Mouse (Mus musculus) cerebellum, adult 9-10 months (tissue): ENCODE measurements around the gene Tbx3.

Experiments used
- DNase-seq: peaks from one replicate; pipeline ENCODE4 v3.0.0; 2022

The Tbx3 gene

DNA sequence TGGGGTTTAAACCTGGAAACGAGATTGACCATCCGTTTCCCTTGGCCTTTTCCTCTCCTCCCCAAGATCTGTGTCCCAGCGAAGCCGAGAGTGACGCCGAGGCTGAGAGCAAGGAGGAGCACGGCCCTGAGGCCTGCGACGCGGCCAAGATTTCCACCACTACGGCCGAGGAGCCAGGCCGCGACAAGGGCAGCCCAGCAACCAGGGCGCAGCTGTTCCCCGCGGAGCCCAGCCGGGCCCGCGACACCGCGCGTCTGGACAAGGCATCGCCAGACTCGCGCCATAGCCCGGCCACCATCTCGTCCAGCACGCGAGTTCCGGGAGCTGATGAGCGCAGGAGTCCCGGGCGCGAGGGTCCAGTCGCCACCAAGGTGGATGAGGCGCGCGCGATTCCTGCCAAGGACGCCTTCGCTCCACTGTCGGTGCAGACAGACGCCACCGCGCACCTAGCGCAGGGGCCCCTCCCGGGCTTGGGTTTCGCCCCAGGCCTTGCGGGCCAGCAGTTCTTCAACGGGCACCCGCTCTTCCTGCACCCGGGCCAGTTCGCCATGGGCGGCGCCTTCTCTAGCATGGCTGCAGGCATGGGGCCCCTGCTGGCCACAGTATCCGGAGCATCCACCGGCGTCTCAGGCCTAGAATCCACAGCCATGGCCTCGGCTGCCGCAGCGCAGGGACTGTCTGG lies 10.0 kb downstream of the Tbx3 start:
- DNase-seq: no peak

DNA sequence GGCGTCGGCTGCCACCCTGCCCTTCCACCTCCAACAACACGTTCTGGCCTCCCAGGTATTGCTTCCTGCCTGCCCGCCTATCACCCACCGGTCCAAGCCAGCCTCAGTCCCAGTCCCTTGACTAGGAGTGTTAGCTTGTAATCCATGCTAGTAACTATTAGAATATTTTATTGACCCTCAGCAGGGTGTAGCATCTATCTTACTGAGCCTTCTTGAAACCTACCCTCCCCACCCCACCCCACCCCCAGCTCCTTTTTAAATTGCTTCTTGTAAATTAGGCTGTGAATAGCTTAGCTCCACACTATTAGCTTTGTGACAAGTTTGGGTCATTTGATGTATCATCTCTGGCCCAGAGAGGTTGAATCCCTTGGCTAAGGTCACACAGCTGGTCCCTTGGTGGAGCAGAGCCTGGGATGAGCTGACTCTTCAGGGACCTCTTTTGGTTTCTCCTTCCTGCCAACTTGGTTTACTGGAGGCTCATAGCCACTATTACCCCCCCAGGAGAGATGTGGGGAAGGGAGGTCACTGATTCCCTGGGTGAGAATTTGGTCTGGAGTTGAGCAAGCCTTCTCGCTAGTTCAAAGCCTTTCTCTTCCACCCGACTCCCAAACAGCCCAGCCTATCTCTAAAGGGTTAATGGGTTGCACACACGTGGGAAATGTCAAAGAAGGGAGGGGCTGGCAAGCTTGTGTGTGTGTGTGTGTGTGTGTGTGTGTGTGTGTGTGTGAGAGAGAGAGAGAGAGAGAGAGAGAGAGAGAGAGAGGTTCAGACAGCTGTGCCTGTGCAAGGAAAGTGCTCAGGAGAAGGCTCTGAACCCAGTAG lies 10.8 kb downstream of the Tbx3 start:
- no peak for DNase-seq

DNA sequence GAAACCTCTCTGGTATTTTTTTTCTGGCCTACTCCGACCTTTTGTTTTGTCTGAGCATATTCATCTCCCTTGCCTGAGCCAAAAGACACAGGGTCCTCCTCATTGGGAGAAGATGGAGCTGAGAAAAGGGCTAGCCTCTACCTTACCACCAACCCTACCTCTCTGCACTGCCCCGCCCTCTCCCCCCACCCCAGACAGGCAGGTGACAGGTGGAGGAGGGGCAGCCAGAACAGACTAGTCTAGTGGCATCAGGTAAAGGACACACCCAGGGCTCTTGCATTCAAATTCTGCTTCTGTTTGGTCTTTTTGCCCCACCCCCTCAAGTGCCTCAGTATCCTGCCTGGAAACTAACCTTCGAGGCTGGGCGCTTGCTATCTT lies 11.4 kb downstream of the Tbx3 start:
- DNase-seq: no peak

DNA sequence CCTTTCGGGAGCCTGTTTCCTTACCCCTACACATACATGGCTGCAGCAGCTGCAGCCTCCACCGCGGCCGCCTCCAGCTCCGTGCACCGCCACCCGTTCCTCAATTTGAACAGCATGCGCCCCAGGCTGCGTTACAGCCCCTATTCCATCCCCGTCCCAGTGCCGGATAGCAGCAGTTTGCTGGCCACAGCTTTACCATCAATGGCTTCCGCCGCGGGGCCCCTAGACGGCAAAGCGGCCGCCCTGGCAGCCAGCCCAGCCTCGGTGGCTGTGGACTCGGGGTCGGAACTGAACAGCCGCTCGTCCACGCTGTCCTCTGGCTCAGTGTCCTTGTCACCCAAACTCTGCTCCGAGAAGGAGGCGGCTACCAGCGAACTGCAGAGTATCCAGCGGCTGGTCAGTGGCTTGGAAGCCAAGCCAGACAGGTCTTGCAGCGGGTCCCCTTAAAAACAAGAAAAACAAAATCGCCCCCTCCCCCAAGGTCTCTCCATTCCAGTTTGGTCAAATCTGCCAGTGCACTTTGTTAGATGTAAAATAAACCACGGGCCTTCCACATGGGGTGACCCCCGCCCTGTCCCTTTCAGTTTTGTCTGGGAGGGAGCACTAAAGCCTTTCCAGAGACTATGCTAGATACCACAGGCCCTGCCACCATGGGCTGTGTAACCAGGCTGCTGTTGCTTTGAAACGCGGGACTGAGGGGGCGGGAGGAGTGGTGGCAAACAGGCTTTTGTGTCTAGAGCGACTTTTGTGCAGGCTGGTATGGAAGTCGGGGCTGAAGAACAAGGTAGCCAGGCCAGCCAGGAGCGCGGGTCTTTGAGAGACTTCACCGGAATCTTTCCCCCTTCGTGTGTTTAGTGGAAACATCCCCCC lies 12.4 kb downstream of the Tbx3 start:
- DNase-seq: no peak

DNA sequence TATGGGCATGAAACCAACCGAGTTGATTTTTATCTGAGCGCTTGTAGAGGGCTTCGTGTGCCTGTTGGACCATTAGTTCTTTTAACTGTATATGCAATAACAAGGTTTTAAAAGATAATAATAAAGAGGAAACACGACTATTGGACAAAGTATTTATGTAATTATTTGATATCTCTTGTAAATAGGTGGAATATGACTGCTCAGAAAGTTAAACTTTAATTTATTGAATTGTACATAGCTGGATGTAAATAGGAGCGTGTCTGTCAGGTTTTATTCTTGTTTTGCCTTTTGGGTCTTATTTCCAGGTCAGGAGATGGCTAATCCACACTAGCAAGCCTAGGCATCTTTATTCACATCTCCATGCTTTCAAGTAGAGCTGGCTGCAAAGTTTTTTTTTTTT lies 13.4 kb downstream of the Tbx3 start:
- no peak for DNase-seq

DNA sequence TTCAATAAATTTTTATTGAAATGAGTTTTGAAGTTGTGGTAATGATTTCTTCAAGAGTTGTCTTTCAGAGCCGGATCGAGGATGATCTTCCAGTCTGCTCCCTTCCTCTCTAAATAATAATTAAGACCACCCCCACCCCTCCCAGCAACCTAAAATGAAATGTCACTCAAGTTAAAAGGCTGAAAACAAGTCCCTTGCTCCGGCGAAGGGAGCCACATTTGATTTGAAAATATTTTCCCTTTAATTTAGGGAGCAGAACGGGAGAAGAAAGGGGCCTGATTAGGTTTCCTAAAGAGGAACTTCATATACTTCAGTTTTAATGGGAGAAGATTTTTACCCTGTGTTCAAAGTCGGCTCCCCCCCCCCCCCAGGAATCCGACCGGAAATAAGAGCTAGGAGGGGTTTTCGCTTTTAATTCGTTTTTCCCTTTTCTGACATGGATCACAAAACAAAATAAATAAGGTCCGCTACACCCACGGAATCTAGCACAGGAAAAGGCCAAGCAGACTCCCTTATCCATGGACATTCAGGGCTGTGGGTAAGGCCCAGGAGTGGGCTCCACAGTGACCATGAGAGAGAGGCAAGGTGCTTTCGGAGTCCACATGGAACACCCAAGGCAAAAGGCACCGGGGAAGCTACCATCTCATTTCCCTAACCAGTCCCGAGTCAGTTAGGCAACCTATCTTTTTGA lies 14.4 kb downstream of the Tbx3 start:
- no peak for DNase-seq

DNA sequence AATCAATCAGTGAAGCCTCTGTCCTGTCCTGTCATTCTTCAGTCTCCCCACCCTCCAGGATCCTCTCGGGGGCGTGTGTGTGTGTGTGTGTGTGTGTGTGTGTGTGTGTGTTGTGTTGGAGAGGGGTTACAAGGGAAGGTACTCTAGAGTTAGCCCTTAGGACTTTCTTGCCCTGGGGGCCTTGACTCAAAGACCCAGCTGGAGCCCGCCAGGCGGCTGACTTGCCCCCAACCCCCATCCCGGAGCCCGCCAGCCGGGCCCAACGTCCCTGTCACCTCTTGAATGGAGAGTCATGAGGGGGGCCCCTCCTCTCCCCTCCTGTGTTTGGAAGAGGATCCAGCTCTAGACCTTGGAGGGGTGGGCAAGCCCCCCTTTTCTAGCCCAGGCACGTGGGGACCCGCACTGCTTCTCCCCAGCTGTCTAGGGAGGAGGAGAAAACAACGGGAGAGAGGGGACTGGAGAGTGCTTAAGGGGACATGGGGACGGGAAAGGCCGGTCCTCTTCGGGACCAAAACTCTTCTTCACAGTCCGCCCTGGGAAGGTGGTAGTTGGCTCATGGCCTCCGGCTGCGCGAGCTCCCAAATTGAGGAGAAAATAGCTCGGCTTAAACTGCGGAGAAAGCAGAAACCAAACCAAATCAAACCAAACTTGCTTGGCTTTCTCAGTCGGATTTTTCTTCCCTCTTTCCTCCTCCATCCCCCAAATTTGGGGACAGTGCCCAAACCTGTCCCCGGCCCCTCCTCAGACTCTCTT lies 15.2 kb downstream of the Tbx3 start:
- no peak for DNase-seq

DNA sequence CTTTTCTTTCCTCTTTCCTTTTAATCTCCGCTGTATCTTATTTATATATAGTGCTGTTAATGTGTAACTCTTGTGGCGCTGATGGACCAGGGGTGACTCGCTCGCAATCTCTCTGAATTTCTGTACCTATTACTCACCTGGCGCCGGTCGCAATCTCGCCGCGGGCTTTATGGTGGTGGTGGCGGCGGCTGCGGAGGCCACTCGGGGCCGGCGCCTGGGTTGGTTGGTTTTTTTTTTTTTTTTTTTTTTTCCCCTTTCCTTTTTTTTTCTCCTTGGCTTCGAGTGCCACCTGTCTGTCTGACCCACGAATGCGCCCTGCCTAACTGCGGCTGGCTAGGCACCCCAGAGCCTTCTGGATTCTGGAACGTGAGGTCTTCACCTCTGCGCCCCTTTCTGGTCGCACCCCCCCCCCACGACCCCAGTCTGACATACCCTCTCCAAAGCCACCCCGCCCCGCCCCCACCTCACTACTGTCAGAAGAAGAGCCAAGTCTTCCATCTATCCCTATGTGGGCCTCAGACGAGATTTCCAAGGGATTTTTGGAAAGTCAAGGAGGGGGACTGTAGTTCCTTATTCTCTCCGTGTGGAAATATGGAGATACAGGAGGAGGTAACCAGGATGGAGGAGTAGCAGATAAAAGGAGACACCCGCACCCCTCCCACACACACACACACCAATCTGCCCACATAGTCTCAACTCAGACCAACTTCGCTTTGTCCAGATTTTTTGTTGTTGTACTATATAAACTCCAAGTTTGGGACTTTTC lies 15.9 kb downstream of the Tbx3 start:
- DNase-seq: no peak

DNA sequence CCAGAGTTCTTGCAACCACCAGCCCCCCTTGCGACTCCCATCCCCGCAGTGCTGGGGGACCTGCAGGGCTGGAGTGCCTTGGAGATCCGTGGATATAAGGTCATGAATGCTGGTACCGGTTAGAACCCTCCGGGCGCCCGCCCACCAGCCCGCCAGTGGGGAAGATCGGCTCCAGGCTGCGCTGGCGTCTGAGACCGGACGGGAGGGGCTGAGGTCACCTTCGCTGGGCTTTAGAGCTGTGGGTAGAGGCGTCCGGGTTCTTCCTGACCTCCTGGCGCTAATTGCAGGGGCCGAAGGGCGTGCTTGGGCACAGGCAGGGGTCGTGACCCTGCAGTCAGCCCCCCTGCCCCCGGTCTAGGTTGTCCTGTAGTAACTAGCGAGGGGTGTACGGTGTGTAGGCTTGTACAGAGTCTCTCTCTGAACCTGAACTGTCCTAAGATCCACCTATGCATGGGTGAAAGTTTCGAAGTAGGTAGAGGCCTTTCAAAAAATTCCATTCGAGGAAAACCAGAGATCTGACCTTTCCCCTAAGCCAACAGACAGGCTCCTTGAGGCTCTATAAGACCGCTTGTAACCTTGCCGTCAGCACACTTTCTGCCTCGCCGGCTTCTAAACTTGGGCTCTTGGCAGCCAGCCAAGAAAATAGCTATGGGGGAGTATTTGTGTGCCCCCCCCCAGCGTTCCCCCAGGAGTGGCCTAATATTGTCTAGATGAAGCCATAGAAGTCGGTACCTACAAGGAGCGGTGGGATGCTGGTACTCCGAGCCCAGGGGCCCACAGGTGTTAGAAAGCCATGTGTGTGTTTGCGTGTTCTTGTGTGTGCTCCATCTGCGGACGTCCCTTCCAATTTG lies 16.8 kb downstream of the Tbx3 start:
- DNase-seq: no peak

DNA sequence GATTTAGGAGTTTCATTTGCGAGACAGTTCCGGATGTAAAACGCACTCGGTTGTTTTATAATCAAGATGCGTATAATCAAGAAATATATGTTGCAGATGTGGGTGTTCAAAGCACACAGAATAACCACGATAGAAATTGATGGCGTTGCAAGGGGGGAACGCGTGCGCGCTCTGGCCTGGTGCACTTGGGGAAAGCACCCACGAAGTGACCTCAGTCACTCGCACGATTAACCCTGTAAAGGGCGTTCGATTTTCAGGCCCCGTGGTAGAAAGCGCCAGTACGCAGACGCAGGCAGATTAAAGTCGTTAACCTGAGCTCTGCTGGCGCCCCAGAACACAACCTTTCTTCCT lies 17.4 kb downstream of the Tbx3 start:
- no peak for DNase-seq

DNA sequence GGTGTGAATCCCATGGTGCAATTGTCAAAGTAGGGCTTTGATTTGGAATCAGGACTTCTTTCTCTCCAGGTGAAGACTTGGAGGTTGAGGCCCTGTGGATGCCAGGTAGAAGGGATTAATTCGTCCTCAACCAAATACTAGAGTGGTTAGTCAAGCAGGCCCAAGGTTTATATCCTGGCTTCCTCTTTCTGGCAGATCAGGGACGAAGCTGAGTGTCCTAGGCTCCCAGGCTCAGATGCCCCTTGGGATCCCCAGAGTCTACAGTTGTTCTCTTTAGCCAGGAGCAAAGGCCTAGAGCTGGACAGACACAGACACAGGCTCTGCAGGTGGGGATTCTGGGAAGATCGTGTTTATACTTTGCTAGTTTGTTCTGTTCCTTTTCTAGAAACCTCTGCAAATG lies 17.8 kb downstream of the Tbx3 start:
- DNase-seq: no peak

DNA sequence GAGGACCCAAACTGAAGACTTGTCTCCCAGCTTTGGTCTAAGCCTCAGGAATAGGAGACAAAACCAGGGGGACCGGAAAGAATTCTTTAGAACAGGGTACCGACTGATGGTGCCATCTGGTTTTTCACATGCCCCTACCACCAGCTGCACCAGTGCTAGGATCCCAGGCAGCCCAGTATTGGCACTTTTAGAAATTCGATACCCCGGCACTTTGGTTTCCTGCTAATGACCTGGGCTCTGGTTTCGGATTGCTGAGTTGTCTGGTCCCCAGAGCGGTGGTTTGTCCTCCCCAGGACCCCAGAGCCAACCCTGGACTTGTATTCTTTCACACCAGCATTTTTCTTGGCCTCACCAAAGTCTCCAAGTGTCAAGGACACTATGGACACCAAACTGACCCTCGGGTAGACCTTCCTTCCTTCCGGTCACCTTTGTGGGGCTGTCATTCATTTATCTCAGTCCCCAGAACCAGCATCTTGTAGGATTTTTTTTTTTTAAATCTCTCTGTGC lies 18.5 kb downstream of the Tbx3 start:
- DNase-seq: no peak

DNA sequence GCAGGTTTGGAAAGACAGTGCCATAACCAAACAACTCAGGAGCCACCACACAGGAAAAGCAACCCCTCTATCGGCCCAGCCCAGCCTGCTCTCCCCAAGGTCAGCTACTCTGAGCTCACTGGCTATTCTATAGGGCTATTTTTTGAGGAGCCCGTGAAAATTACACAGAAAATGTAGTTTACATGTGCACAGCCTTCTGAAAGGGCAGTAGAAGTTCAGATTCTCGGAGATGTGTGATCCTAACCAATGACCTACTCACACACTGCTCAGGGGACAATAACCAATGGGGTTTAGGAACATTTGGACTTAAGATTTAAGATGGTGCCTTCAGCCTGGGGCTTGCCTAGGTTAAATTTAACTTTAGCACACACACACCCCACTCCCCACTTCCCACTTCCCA lies 19.0 kb downstream of the Tbx3 start:
- DNase-seq: no peak

DNA sequence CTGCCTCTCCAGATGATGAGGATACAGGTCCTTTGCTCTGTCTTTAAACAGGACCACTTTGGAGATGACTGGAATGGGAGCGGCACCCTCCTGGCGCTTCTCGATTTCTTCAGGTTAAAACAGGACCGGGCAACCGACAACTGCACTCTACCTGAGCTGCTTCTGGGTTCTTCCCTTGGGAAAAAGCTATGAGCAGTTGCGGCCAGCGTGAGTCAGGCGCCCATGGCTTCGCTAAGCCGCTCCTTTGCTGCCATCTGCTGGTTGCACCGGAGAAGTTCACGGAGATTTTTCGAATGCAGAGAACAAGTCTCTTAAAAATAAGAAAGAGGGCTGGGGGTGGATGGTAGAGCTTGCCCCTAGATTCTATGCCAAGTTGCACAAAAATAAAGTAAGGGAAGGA lies 20.6 kb downstream of the Tbx3 start:
- peak; percentile 59 for DNase-seq

DNA sequence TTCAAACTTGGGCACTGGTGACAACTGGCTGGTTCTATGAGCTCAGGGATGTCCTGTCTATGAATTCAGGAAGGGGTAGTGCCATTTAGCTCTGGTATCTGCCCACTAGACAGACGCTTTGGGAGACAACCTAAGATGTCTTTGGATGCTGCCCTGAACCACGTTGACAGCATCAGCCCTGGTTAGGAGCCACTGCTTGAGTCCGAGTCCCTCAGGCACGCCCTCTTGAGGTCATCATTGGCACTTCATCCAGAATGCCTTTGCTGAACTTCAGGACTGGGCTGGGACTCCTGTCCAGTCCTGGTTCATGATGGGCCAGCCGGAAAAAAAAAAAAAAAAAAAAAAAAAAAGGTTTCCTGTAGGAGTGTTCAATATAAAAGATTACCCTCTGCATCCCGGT lies 22.0 kb downstream of the Tbx3 start:
- DNase-seq: no peak

DNA sequence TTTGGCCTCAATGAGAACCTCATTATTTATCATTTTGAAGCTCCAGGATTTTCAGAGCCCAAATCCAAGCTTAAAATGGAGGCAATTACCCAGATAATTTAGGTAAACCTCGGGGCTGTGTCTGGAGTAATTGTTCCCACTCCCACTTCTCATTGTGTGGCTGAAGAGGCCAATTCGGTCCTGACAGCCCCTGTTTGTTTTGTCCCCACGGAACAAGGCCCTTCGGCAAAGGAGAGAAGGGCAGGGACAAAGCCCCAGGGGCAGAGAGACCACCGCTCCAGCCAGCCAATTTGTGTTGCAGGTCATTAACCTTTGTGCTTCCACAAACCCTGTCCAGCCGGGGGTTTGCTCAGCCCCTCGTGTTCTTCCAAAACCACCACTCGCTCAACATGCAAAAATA lies 24.4 kb downstream of the Tbx3 start:
- DNase-seq: no peak

DNA sequence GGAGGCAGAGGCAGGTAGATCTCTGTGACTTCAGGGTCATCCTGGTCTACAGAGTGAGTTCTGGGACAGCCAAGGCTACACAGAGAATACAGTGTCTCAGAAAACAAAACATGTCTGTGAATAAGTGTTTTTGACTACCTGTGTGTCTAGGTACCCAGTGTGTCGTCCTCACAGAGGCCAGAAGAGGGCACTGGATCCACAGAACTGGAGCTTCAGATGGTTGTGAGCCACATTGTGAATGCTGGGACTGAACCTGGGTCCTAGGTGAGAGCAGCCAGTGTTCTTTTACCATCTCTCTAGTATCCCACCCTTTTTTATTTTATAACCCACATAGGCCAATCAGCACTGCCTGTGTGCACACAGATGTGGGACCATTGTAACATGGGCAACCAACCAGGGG lies 32.6 kb downstream of the Tbx3 start:
- no peak for DNase-seq

DNA sequence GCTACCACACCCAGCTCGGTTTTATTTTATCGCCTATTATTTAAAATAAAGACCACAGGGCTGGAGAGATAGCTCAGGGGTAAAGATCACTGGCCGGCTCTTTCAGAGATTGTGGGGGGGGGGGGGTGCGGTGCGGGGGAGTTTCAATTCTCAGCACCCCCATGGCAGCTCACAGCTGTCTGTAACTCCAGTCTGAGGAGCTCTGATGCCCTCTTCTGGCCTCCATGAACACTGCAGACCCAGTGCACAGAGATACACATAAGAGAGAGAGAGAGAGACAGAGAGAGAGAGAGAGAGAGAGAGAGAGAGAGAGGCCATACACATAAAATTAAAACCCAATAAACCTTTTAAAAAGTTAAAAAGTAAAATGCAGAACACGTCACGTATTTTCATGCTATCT lies 34.4 kb downstream of the Tbx3 start:
- DNase-seq: no peak

DNA sequence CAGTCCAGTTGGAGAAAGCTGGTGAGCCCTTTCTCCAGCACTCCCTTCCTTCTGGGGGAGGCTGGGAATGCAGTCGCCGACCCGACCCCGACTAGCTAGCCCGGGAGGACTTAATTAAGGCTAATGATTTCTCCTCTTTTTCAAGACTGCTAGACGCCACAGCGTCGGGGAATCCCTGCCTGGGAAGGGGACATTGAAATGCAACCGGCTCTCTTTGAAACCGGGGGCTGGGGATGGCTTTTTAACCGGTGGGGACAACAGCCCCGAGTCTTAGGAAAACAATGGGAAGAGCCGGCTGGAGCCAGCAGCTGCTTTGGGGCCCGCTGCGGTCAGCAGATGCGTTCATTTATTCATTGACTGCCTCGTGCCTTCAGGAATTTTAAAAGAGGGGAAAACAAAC lies 36.0 kb downstream of the Tbx3 start:
- no peak for DNase-seq

DNA sequence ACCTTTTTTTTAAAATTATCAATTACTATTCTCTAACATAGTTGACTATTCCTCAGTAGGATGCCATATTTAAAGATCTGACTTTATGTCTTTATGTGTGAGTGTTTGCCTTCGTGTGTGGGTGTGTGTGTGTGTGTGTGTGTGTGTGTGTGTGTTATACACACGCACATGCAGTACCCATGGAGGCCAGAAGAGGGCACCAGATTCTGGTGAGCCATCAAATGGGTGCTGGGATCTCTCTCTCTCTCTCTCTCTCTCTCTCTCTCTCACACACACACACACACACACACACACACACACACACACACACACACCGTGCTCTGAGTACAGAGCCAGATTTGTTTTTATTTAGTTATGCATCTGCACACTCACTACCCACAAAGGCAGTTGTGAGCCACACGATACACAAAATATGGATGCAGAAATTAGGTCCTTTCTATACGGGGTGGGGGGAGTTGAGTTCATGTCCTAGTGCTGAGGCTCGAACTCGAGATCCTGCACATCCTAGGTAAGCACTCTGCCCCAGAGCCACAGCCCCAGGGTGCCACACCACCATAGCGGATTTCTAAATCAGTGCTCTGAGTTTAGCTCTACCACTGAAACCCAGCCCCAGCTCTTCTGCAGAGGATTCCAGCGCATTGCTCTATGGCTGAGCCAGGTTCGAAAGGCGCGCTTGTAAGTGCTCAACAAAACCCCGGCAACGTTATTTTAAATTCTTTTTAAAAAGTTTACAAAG lies 38.5 kb downstream of the Tbx3 start:
- DNase-seq: no peak
